Mouse (Mus musculus) G1E-ER4 (cell line): Measurements from ENCODE around the gene Gm49384. TPM values are rescaled to one million over a fixed set of nuclear protein-coding genes. Genes with fewer than 3 reads are reported as not detected.

Experiments used
- GATA1 ChIP-seq: IDR thresholded peaks from one replicate; pipeline ENCODE4 v1.8.0; 2012; ENCODE audit warnings: low read length, inconsistent platforms
- polyA plus RNA-seq: library from polyadenylated mRNA; stranded (reverse); fragments of >175 nt; gene quantifications from 2 replicates; pipeline ENCODE4 v1.2.3, GENCODE M21; 2012

The Gm49384 gene
- polyA plus RNA-seq, 1 experiment, result not detected

DNA sequence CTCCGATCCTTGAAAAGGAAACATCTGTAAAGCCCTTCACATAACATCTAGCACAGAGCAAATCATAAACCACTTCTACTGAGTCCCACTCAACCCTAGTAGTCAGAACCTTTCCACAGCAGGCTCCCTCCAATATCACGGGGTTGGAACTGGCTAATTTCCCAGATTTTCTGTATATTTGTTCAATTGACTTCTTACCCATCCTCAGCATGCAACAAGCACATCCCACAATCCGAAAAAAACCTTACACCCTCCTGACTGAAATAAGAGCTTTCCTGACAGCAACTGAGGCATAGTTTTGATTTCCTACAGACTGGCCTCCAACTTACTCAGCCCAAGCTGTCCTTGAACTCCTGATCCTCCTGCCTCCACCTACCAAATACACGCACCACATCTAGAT, 47.6 kb downstream of the Gm49384 start:
- no peak for TF ChIP-seq GATA1

DNA sequence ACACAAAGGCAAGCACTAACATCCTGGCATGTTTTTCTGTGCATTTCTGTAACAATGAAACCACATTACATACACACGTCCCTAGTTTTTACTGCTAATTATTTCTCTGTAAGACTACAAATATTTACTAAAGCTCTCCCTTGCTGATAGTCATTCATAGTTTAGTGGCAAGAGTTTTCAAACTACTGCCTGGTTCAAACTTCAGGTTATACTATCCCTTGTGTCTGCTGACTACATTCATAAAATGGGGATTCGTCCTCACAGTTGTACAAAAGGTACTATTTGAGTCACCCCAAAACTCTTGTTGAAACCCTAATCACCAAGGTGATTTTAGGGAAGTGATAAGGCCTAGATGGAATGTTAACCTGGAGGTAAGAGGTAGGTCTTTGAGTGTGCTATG, 48.1 kb downstream of the Gm49384 start:
- TF ChIP-seq GATA1, result no peak

DNA sequence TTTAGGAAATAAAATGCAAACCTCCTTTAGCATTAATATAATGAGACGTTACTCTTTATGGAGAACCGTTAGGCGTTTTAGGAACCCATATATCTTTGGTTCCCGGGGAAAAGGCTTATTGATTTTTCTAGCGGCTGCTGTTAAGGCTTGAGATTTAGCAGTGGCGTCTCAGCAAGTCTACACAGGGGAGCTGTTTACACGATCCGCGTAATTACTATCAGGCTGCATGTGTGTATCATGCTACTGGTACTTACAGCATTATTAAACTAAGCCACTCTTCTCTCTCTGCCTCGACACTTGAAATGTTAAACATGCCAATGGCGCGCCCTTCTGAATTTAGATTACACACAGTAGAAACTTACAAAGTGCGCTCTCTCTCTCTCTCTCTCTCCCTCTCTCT, 54.0 kb downstream of the Gm49384 start:
- TF ChIP-seq GATA1, result no peak

DNA sequence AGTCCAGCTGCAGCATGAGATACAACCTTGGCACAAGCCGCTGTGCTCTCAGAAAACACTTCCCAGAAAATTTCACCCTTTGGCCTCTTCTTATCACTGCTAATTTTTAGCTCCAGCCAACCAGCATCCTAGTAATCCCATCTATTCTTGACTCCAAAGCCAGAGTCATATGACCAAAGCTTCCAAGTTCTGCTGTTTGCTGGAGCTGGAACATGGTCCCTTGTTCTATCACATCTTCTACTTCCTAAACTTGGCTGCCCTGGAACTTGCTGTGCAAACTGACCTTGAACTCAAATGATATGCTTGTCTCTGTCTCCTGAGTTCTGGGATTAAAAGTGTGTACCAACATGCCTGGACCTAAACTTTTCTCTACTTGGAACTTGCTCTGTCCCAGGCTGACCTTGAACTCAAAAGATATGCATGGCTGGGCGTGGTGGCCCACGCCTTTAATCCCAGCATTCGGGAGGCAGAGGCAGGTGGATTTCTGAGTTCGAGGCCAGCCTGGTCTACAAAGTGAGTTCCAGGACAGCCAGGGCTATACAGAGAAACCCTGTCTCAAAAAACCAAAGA, 56.8 kb downstream of the Gm49384 start:
- TF ChIP-seq GATA1, result no peak

DNA sequence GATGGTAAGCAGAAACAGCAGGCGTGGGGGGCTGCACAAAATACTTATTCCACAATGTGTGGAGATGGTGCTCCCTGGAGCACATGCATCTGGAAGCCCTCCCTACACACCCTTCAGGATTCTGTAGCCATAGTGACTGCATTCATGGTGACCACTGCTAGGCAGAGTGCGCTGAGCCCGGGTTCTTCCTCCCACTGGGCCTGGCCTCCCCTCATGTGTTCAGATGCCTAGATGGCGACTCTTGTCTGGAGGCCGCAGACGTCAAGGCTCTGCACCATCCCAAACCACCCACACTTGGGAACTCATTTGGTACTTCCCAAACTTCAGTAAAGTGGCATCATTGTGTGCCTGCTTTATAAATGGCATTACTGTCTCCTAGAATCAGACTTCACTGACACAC, 60.6 kb downstream of the Gm49384 start:
- TF ChIP-seq GATA1, result no peak

DNA sequence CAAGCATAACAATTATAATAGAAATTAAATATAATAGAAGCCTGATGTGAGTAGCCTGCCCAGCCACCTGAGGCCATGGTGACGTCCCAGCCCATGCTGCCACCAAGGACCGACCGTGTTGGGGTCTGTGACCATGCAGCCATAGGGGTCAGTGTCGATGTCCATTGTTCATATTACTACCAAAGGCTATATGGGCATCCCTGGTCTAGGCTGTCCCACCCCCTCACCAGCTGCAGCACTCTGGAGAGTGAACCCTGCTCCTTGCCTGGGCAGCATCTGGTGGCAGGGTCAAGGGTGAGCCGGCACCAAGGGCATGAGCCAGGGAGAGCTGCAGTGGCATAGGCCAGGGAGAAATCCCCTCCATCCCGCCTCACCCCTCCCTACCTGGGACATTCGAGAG, 64.2 kb downstream of the Gm49384 start:
- no peak for TF ChIP-seq GATA1

Other genes with a start within 250 kb of the Gm49384 start
- 135 and 2,984 TPM in 2 replicates for gene Rps29, start 45.1 kb downstream of the Gm49384 start, polyA plus RNA-seq
- 43.0 and 59.9 TPM in 2 replicates for gene Lrr1, start 35.5 kb downstream of the Gm49384 start, polyA plus RNA-seq
- gene Rpl36al, start 20.2 kb downstream of the Gm49384 start, polyA plus RNA-seq, result 49.0 and 65.9 TPM in 2 replicates
- 42.5 and 49.3 TPM in 2 replicates for gene Mgat2, start 20.1 kb downstream of the Gm49384 start, polyA plus RNA-seq
- 54.7 and 78.8 TPM in 2 replicates for gene Gm49383, start 7.2 kb downstream of the Gm49384 start, polyA plus RNA-seq
- 3.2 and 5.5 TPM in 2 replicates for gene Dnaaf2, start 5.8 kb downstream of the Gm49384 start, polyA plus RNA-seq
- 11.1 TPM in 2 replicates for gene Pole2, start 23.9 kb upstream of the Gm49384 start, polyA plus RNA-seq
- 9.0 and 10.8 TPM in 2 replicates for gene Klhdc1, start 36.9 kb upstream of the Gm49384 start, polyA plus RNA-seq
- 29.6 and 38.1 TPM in 2 replicates for gene Klhdc2, start 92.4 kb upstream of the Gm49384 start, polyA plus RNA-seq
- gene Nemf, start 152.9 kb upstream of the Gm49384 start, polyA plus RNA-seq, result 1.3 and 2.1 TPM in 2 replicates
- 237 and 265 TPM in 2 replicates for gene Arf6, start 167.9 kb upstream of the Gm49384 start, polyA plus RNA-seq
- 1.5 and 1.7 TPM in 2 replicates for gene Gm9887, start 168.2 kb upstream of the Gm49384 start, polyA plus RNA-seq